Mouse (Mus musculus) lung, postnatal 10 days (tissue): Measurements from ENCODE around the gene Skida1.

Source experiments
- DNase-seq: peaks from one replicate; pipeline ENCODE4 v3.0.0; 2021

Gene Skida1

DNA sequence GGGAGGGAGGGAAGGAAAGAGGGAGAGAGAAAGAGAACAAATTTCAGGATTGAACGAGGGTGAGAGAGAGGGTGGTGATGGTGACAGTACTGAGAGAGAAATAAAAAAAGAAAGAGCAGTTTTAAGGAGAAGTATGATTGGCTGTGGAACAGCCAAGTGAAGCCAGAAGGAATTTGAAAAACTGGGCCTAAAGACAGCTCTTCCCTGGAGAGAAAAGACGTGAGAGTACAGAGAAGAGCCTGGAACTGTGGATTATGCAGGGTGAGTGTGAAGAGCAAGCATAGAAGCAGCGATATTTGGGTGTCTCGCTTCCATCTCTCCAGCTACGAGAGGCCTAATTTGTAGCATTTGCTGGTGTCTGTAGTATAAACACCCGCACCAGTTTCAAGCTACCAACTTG is 37.6 kb downstream of the Skida1 start:
- no peak for DNase-seq

DNA sequence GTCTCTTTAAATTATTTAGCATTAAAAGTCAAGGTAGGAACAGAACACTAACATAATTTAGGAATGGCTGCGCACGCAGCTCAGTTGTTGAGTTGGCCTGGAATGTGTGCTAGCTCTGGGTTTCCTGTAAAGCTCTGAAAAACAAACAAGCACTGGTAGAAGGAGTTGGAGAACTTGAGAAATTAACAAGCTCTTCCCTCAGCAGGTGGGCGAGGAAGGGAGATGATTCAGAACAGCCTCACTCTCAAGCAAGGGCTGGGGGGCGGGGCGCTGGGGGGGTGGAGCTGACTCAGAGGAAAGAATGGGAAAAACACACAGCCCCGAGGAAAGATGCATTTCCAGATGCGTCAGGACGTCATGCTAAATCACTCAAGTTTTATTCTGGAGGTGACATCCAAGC is 43.7 kb downstream of the Skida1 start:
- DNase-seq, result no peak

DNA sequence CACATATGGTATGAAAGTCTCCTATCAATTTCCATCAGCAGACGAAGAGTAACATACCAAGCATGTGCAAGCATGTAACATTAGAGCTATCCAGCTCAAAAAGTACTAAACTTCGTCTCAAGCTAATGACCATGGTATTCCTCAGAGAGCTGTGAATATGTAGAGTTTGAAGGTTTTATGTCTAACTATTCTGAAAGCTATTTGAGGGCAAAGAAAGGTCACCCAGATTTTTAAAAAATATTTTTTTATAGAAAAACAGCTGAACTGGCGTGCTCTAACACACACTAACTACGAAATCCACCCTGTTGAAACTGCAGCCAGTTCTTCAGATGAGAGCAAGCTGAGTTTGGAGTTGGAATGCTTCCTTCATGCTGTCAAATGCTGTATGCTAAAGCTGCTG is 44.6 kb downstream of the Skida1 start:
- no peak for DNase-seq

DNA sequence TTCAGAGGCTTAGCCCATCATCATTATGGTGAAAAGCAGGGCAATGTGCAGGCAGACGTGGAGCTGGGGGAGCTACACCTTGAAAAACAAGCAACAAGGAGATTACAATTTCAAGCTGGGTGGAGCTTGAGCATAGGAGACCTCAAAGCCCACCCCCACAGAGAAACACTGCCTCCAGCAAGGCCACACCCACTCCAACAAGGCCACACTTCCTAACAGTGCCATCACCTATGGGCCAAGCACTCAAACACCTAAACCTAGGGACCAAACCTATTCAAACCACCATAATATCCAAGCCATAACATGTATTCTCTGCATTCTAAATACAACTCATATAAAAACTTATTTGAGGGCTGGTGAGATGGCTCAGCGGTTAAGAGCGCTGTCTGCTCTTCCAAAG is 46.5 kb downstream of the Skida1 start:
- no peak for DNase-seq

DNA sequence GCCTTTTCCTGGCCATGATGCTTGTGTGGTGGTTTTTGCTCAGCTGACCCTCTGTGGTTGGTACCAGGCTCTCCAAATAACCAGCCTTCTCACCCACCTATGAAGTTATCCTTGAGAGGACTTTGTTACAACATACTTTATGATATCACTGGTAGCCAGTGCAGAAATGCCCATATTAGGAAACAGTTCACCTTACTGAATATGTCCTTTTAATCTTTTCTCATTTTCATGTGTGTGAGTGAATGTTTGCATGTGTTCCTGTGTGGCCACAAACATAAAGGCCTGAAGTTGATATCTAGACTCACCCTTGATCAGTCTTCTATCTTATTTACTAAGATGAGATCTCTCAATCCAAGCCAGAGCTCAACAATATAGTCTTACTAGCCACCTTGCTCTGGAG is 52.0 kb downstream of the Skida1 start, which contains the start of gene H2al2a:
Gene H2al2a (minus strand): TSS at position 101 of the 400 bp plus-strand sequence.
- DNase-seq, result no peak
